Mouse (Mus musculus) embryonic facial prominence, embryonic 13.5 days (tissue): ENCODE measurements at regions not wholly inside any gene's neighbourhood (a gene's known extent, or its start where the extent isn't known, plus 50 kb on each side); places are given as distances from the start of the nearest gene placed in this dataset.
"Not testable (repeated sequence)": the region's sequence is repeated elsewhere in the genome, so short reads cannot be mapped to it uniquely, and the experiment has no call there.

Experiments
- ATAC-seq: fragments of 200-750 bp; cut with Nextera tagmentation; 2 replicates; pipeline ENCODE4 v1.8.0; 2017; ENCODE audit warnings: low read depth; ENCODE audit not compliant: insufficient number of reproducible peaks, insufficient read depth, low FRiP score, low TSS enrichment
- H3K27ac ChIP-seq: fragments of 300-500 bp; sonication (generic); 2 replicates; pipeline ENCODE4 v1.5.1; 2015; ENCODE audit warnings: moderate library complexity, mild to moderate bottlenecking, inconsistent platforms
- H3K27me3 ChIP-seq: fragments of 300-500 bp; sonication (generic); 2 replicates; pipeline ENCODE4 v1.6.1; 2015; ENCODE audit warnings: mild to moderate bottlenecking, inconsistent platforms
- H3K36me3 ChIP-seq: fragments of 300-500 bp; sonication (generic); 2 replicates; pipeline ENCODE4 v1.6.1; 2015; ENCODE audit warnings: mild to moderate bottlenecking, inconsistent platforms
- H3K4me1 ChIP-seq: fragments of 300-500 bp; sonication (generic); 2 replicates; pipeline ENCODE4 v1.6.1; 2015; ENCODE audit warnings: inconsistent platforms
- H3K4me2 ChIP-seq: fragments of 300-500 bp; sonication (generic); 2 replicates; pipeline ENCODE4 v1.6.1; 2015; ENCODE audit warnings: moderate library complexity, mild to moderate bottlenecking, inconsistent platforms
- H3K4me3 ChIP-seq: fragments of 300-500 bp; sonication (generic); 2 replicates; pipeline ENCODE4 v1.5.1; 2015; ENCODE audit warnings: mild to moderate bottlenecking, inconsistent platforms
- H3K9ac ChIP-seq: fragments of 300-500 bp; sonication (generic); 2 replicates; pipeline ENCODE4 v1.6.1; 2015; ENCODE audit warnings: mild to moderate bottlenecking, inconsistent platforms
- H3K9me3 ChIP-seq: fragments of 300-500 bp; sonication (generic); 2 replicates; pipeline ENCODE4 v1.6.1; 2016; ENCODE audit warnings: inconsistent platforms
- WGBS: fragments of 180-500 bp; shearing (Covaris S2); methylation state at CpG from one replicate; pipeline ENCODE4 v1.1.7; 2015; ENCODE audit warnings: mixed read lengths; 5-methylcytosine and 5-hydroxymethylcytosine counted together

- no peaks in the 10 kb centered on the region for H3K27me3 ChIP-seq
- no peak overlapping the region for H3K4me2 ChIP-seq
- no peak overlapping the region for H3K27ac ChIP-seq
- no peak overlapping the region for H3K4me3 ChIP-seq
- H3K9ac ChIP-seq = no peak overlapping the region
- H3K9me3 ChIP-seq = no peaks in the 10 kb centered on the region
- ATAC-seq = no peak
- no peaks in the 10 kb centered on the region for H3K36me3 ChIP-seq
- WGBS = 54% methylated on average over 5 of the region's 5 CpGs
- H3K4me1 ChIP-seq = peaks cover 6% of the 10 kb centered on the region; the same call in 1 of the 2 replicates
Measured at GRCm38 (mm10) chr15:32021009-32021602, 156.0 kb upstream of the Tas2r119 start.

- no peaks in the 10 kb centered on the region for H3K36me3 ChIP-seq
- 51% methylated on average over 1 of the region's 1 CpGs for WGBS
- ATAC-seq = no peak
Measured at GRCm38 (mm10) chr15:32034091-32034490, 143.0 kb upstream of the Tas2r119 start.

GRCm38 (mm10) chr15:32034790-32035189, 142.3 kb upstream of the Tas2r119 start:
- no peaks in the 10 kb centered on the region for H3K9me3 ChIP-seq
- no peak overlapping the region for H3K27ac ChIP-seq
- no peaks in the 10 kb centered on the region for H3K27me3 ChIP-seq
- H3K9ac ChIP-seq = no peak overlapping the region
- no peaks in the 10 kb centered on the region for H3K36me3 ChIP-seq
- H3K4me2 ChIP-seq = no peak overlapping the region
- 45% methylated on average over 7 of the region's 7 CpGs for WGBS
- no peak for ATAC-seq
- peaks cover 5% of the 10 kb centered on the region; the same call in 1 of the 2 replicates for H3K4me1 ChIP-seq
- no peak overlapping the region for H3K4me3 ChIP-seq

More at GRCm38 (mm10) chr15:32034091-32034490, 143.0 kb upstream of the Tas2r119 start:
- H3K4me2 ChIP-seq = no peak overlapping the region
- H3K9me3 ChIP-seq = no peaks in the 10 kb centered on the region
- H3K4me1 ChIP-seq = peaks cover 5% of the 10 kb centered on the region; the same call in 1 of the 2 replicates
- no peak overlapping the region for H3K9ac ChIP-seq
- H3K4me3 ChIP-seq = no peak overlapping the region
- no peaks in the 10 kb centered on the region for H3K27me3 ChIP-seq
- H3K27ac ChIP-seq = no peak overlapping the region

GRCm38 (mm10) chr15:32041764-32042163, 135.3 kb upstream of the Tas2r119 start:
- no peak for ATAC-seq
- Histone ChIP-seq H3K36me3 (no peaks in the 10 kb centered on the region), H3K9ac (no peak overlapping the region), H3K4me1 (peaks cover 9% of the 10 kb centered on the region), H3K4me3 (no peak overlapping the region), H3K4me2 (no peak overlapping the region), H3K9me3 (no peaks in the 10 kb centered on the region), H3K27ac (no peak overlapping the region), H3K27me3 (no peaks in the 10 kb centered on the region)
- 81% methylated on average over 6 of the region's 6 CpGs for WGBS

GRCm38 (mm10) chr15:32042173-32042572, 134.9 kb upstream of the Tas2r119 start:
- Histone ChIP-seq H3K4me3 (no peak overlapping the region), H3K4me2 (no peak overlapping the region), H3K27ac (no peak overlapping the region), H3K9ac (no peak overlapping the region), H3K9me3 (no peaks in the 10 kb centered on the region), H3K4me1 (peaks cover 9% of the 10 kb centered on the region), H3K36me3 (no peaks in the 10 kb centered on the region), H3K27me3 (no peaks in the 10 kb centered on the region)
- 16% methylated on average over 4 of the region's 4 CpGs for WGBS
- ATAC-seq = no peak

GRCm38 (mm10) chr15:32042589-32042988, 134.5 kb upstream of the Tas2r119 start:
- Histone ChIP-seq H3K27me3 (no peaks in the 10 kb centered on the region), H3K9ac (no peak overlapping the region), H3K4me3 (no peak overlapping the region), H3K4me1 (peaks cover 9% of the 10 kb centered on the region), H3K9me3 (no peaks in the 10 kb centered on the region), H3K4me2 (no peak overlapping the region), H3K36me3 (no peaks in the 10 kb centered on the region), H3K27ac (no peak overlapping the region)
- ATAC-seq = no peak
- 48% methylated on average over 1 of the region's 1 CpGs for WGBS

GRCm38 (mm10) chr15:32043207-32043606, 133.9 kb upstream of the Tas2r119 start:
- H3K9ac ChIP-seq = no peak overlapping the region
- no peak for ATAC-seq
- no peak overlapping the region for H3K27ac ChIP-seq
- no peaks in the 10 kb centered on the region for H3K36me3 ChIP-seq
- no peaks in the 10 kb centered on the region for H3K9me3 ChIP-seq
- H3K4me3 ChIP-seq = no peak overlapping the region
- peaks cover 9% of the 10 kb centered on the region for H3K4me1 ChIP-seq
- H3K4me2 ChIP-seq = no peak overlapping the region
- H3K27me3 ChIP-seq = no peaks in the 10 kb centered on the region

- 98% methylated on average over 1 of the region's 1 CpGs for WGBS
- not testable (repeated sequence) for H3K36me3 ChIP-seq
Measured at GRCm38 (mm10) chr15:32043670-32044069, 133.4 kb upstream of the Tas2r119 start.

GRCm38 (mm10) chr15:32048836-32049235, 128.3 kb upstream of the Tas2r119 start:
- Histone ChIP-seq H3K36me3 (no peaks in the 10 kb centered on the region), H3K27me3 (no peaks in the 10 kb centered on the region), H3K4me3 (no peak overlapping the region), H3K9ac (no peak overlapping the region), H3K27ac (no peak overlapping the region), H3K9me3 (no peaks in the 10 kb centered on the region), H3K4me1 (peaks cover 3% of the 10 kb centered on the region), H3K4me2 (no peak overlapping the region)
- no peak for ATAC-seq
- 52% methylated on average over 5 of the region's 5 CpGs for WGBS

More at GRCm38 (mm10) chr15:32043670-32044069, 133.4 kb upstream of the Tas2r119 start:
- not testable (repeated sequence) for H3K4me2 ChIP-seq, H3K4me3 ChIP-seq, H3K27me3 ChIP-seq, H3K4me1 ChIP-seq, H3K9ac ChIP-seq, H3K9me3 ChIP-seq, ATAC-seq, H3K27ac ChIP-seq

- H3K27ac ChIP-seq = no peak overlapping the region
- no peak overlapping the region for H3K9ac ChIP-seq
- 67% methylated on average over 4 of the region's 4 CpGs for WGBS
- no peak overlapping the region for H3K4me2 ChIP-seq
- H3K27me3 ChIP-seq = no peaks in the 10 kb centered on the region
- no peaks in the 10 kb centered on the region for H3K4me1 ChIP-seq
- H3K4me3 ChIP-seq = no peak overlapping the region
- ATAC-seq = no peak
- no peaks in the 10 kb centered on the region for H3K36me3 ChIP-seq
- no peaks in the 10 kb centered on the region for H3K9me3 ChIP-seq
Measured at GRCm38 (mm10) chr15:32061573-32061972, 115.5 kb upstream of the Tas2r119 start.

- Histone ChIP-seq H3K4me1 (no peaks in the 10 kb centered on the region), H3K4me3 (no peak overlapping the region), H3K4me2 (no peak overlapping the region), H3K9me3 (no peaks in the 10 kb centered on the region), H3K27me3 (no peaks in the 10 kb centered on the region), H3K9ac (no peak overlapping the region), H3K36me3 (no peaks in the 10 kb centered on the region), H3K27ac (no peak overlapping the region)
- 85% methylated on average over 4 of the region's 4 CpGs for WGBS
- ATAC-seq = no peak
Measured at GRCm38 (mm10) chr15:32082109-32082508, 95.0 kb upstream of the Tas2r119 start.

GRCm38 (mm10) chr15:32093889-32094288, 83.2 kb upstream of the Tas2r119 start:
- Histone ChIP-seq H3K27ac (no peak overlapping the region), H3K9me3 (no peaks in the 10 kb centered on the region), H3K9ac (no peak overlapping the region), H3K4me1 (peaks cover 12% of the 10 kb centered on the region; the same call in 1 of the 2 replicates), H3K36me3 (no peaks in the 10 kb centered on the region), H3K27me3 (no peaks in the 10 kb centered on the region), H3K4me3 (no peak overlapping the region; the same call in 1 of the 2 replicates), H3K4me2 (peak overlapping the region; percentile 43)
- no peak for ATAC-seq
- WGBS = 29% methylated on average over 11 of the region's 11 CpGs
